Mouse (Mus musculus) gastrocnemius, postnatal 14 days (tissue): ENCODE measurements at regions not wholly inside any gene's neighbourhood (a gene's known extent, or its start where the extent isn't known, plus 50 kb on each side); places are given as distances from the start of the nearest gene placed in this dataset.

Experiments
- DNase-seq: peaks from one replicate; pipeline ENCODE4 v3.0.0; 2021; ENCODE audit warnings: mixed read lengths
- intact Hi-C: fragments of 180-260 bp; cut with DNase I; formaldehyde crosslinking; loops from one replicate; pipeline ENCODE4 v1.15.1; 2025; ENCODE audit warnings: low total_unique reads

GRCm38 (mm10) chr10:126752699-126753098 is 148.5 kb downstream of the Atp23 start:
- intact Hi-C loops = no loop called here
- DNase-seq = no peak

GRCm38 (mm10) chr10:126748696-126749466 is 152.3 kb downstream of the Atp23 start:
- intact Hi-C loops = no loop called here
- no peak for DNase-seq

- intact Hi-C loops = no loop called here
- DNase-seq = no peak
These were observed 166.5 kb downstream of the Atp23 start for GRCm38 (mm10) chr10:126734661-126735060.

- DNase-seq = no peak
- intact Hi-C loops = no loop called here
These were observed 173.3 kb downstream of the Atp23 start for GRCm38 (mm10) chr10:126727840-126728239.

GRCm38 (mm10) chr10:126717961-126718360 is 183.2 kb downstream of the Atp23 start:
- intact Hi-C loops = no loop called here
- DNase-seq = no peak

- no peak for DNase-seq
- intact Hi-C loops = no loop called here
These were observed 189.4 kb downstream of the Atp23 start for GRCm38 (mm10) chr10:126711758-126712157.

GRCm38 (mm10) chr10:126709219-126709917 is 191.8 kb downstream of the Atp23 start:
- intact Hi-C loops = no loop called here
- no peak for DNase-seq

- no peak for DNase-seq
- intact Hi-C loops = no loop called here
These were observed 192.4 kb downstream of the Atp23 start for GRCm38 (mm10) chr10:126708730-126709129.

GRCm38 (mm10) chr10:126708215-126708614 is 192.9 kb downstream of the Atp23 start:
- DNase-seq = no peak
- intact Hi-C loops = no loop called here

- intact Hi-C loops = no loop called here
- DNase-seq = no peak
These were observed 204.1 kb downstream of the Atp23 start for GRCm38 (mm10) chr10:126697086-126697485.

GRCm38 (mm10) chr10:126690914-126691673 is 210.1 kb downstream of the Atp23 start:
- no peak for DNase-seq
- intact Hi-C loops = no loop called here

GRCm38 (mm10) chr10:126680275-126681184 is 220.6 kb downstream of the Atp23 start:
- intact Hi-C loops = no loop called here
- DNase-seq = no peak

- intact Hi-C loops = no loop called here
These were observed 221.7 kb downstream of the Atp23 start for GRCm38 (mm10) chr10:126679224-126680120.

GRCm38 (mm10) chr10:126673437-126673836 is 227.7 kb downstream of the Atp23 start:
- intact Hi-C loops = no loop called here
- DNase-seq = no peak

More at GRCm38 (mm10) chr10:126679224-126680120, 221.7 kb downstream of the Atp23 start:
- DNase-seq = no peak

GRCm38 (mm10) chr10:126664408-126665083 is 236.6 kb downstream of the Atp23 start:
- intact Hi-C loops = no loop called here
- no peak for DNase-seq

GRCm38 (mm10) chr10:126663461-126664013 is 237.6 kb downstream of the Atp23 start:
- DNase-seq = no peak
- intact Hi-C loops = no loop called here

- intact Hi-C loops = no loop called here
- DNase-seq = no peak
These were observed 238.4 kb downstream of the Atp23 start for GRCm38 (mm10) chr10:126662765-126663164.
